Comparison of ENCODE assay signal across 10 mouse cellular contexts in the genomic region with DNA sequence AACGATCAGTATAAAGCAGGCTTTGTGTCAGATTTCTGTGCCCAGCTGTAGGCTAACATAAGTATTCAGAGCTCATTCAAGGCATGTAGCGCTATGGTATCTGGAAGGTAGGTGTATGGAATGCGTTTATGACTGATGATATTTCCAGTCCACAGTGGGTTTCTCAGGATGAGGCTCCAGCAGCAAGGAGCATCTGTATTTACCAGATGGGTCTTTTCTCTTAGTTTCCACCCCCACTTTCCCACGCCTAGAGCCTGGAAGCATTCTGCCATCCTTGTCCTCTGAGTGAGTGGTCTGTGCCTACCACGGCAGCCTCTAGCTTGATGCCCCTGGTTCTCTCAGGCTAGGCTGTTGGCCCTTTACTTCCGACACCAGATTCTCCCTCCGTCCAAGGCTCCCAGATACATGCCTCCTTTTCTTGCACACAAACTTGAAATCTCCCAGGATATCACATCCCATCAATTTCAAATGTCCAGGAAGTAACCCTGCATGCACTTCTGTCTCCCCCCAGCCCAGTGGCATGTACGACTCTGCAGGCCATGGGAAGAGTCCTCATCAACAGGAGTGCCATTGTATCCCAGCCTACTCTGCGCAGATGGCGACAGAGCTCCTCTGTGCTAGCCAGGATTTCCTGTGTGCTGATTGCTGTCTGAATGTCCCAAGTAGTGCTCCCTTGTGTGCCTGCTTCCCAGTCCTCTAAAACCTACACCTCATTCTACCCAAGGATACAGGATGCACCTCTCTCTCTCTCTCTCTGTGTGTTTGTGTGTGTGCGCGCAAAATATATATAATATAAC. TPM values are rescaled to one million over a fixed set of nuclear protein-coding genes. Genes with fewer than 3 reads are reported as not detected.
A peak's percentile ranks its signal among the peaks of the same experiment; 100 is the strongest.
DNase-seq lines count a peak whose midpoint lies in the region; TF ChIP-seq lines count a peak whose summit lies in the region.
"Had no signal": no experiment of that assay in that cellular context is flagged by ENCODE, and none has a peak within 500 bp of the region (broad histone marks: within the 10 kb centered on the region; RNA-seq: fewer than 3 reads in every experiment).

No protein-coding gene starts in this region.

- no peaks in the 10 kb centered on the region for H3K27me3 ChIP-seq in MEL (ENCODE audit: control insufficient read depth in 1 of 2, insufficient read depth in 2 of 2, low read length in 2 of 2)
- no peaks in the 10 kb centered on the region for H3K27me3 ChIP-seq in limb, embryonic 10.5 days (ENCODE audit: low read depth, poor library complexity, severe bottlenecking)
- H3K27me3 ChIP-seq in thymus, adult 2 months (ENCODE audit: control insufficient read depth, insufficient read depth, low read length) = no peaks in the 10 kb centered on the region

- H3K4me1 ChIP-seq in MEL (ENCODE audit: control insufficient read depth in 1 of 2, insufficient read depth in 2 of 2, low read length in 2 of 2) = peaks cover 22 to 44% of the 10 kb centered on the region in 2 experiments
- peaks cover 84% of the 10 kb centered on the region for H3K4me1 ChIP-seq in limb, embryonic 10.5 days
- peaks cover 41% of the 10 kb centered on the region for H3K4me1 ChIP-seq in thymus, adult 2 months (replicated peaks; ENCODE audit: control insufficient read depth, insufficient read depth, low read length)

- H3K4me3 ChIP-seq in layer of hippocampus, adult 2 months = no peak overlapping the region
- no peak overlapping the region for H3K4me3 ChIP-seq in MEL (ENCODE audit: control insufficient read depth in 1 of 2, insufficient read depth in 1 of 2, low read depth in 2 of 2, low read length in 2 of 2)
- H3K4me3 ChIP-seq in limb, embryonic 10.5 days = no peak overlapping the region
- H3K4me3 ChIP-seq in thymus, adult 2 months (ENCODE audit: control insufficient read depth, insufficient read depth, low read length) = no peak overlapping the region
- H3K4me3 ChIP-seq: liver, embryonic 13.5 days had no signal

- peak overlapping the region; percentile 56 for H3K27ac ChIP-seq in layer of hippocampus, adult 2 months
- peak overlapping the region; percentile 25; the same call in 1 of the 2 replicates for H3K27ac ChIP-seq in MEL (ENCODE audit: control insufficient read depth, low read depth, low read length)
- H3K27ac ChIP-seq in limb, embryonic 10.5 days = peak overlapping the region; percentile 48; the same call in 1 of the 2 replicates
- no peak overlapping the region for H3K27ac ChIP-seq in thymus, adult 2 months (ENCODE audit: control insufficient read depth, insufficient read depth, low read length)
- H3K27ac ChIP-seq: liver, embryonic 13.5 days had no signal

- no peak for TF ChIP-seq EP300 in MEL (IDR thresholded peaks at IDR 0.05; ENCODE audit: low read depth in 1 of 2, low read length in 2 of 2)

- no peak for TF ChIP-seq CTCF in layer of hippocampus, adult 2 months (conservative IDR thresholded peaks at IDR 0.05)
- TF ChIP-seq CTCF in MEL (IDR thresholded peaks at IDR 0.05 in 2 of 3, conservative IDR thresholded peaks at IDR 0.05 in 1 of 3; ENCODE audit: control insufficient read depth in 1 of 3, insufficient read depth in 1 of 3, low read depth in 2 of 3, low read length in 3 of 3, poor library complexity in 1 of 3, severe bottlenecking in 1 of 3) = no peak
- no peak for TF ChIP-seq CTCF in brain, embryonic 14.5 days (IDR thresholded peaks at IDR 0.05; ENCODE audit: borderline replicate concordance, extremely low read depth, insufficient read depth, insufficient read length)
- TF ChIP-seq CTCF in thymus, adult 2 months (IDR thresholded peaks at IDR 0.05; ENCODE audit: borderline replicate concordance, control insufficient read depth, extremely low read depth, insufficient read depth, low read length, poor library complexity) = no peak

- TF ChIP-seq RAD21 in MEL (IDR thresholded peaks at IDR 0.05; ENCODE audit: low read depth, low read length) = no peak

- no peak for DNase-seq in layer of hippocampus, adult 2 months (ENCODE audit: low spot score in 2 of 2)
- no peak for DNase-seq in layer of hippocampus, postnatal 10 days (ENCODE audit: low spot score in 2 of 2)
- no peak for DNase-seq in MEL (ENCODE audit: low read depth, low spot score)
- peak; percentile 55 for DNase-seq in brain, embryonic 14.5 days (ENCODE audit: low read depth)
- DNase-seq in limb, embryonic 10.5 days (ENCODE audit: low spot score) = no peak
- no peak for DNase-seq in thymus, adult 2 months
- no peak for DNase-seq in embryo, embryonic 9.5 days (ENCODE audit: extremely low spot score)
- DNase-seq: gastrocnemius, postnatal 25 days; kidney, postnatal 36 days had no signal

- no peak for TF ChIP-seq POLR2A in MEL (IDR thresholded peaks at IDR 0.05; ENCODE audit: control insufficient read depth in 1 of 2, insufficient read depth in 1 of 2, low read depth in 1 of 2, low read length in 2 of 2, poor library complexity in 1 of 2)
- no peak for TF ChIP-seq POLR2A in brain, embryonic 14.5 days (IDR thresholded peaks at IDR 0.05; ENCODE audit: borderline replicate concordance, extremely low read depth, insufficient read depth, insufficient read length, poor library complexity, severe bottlenecking)
- no peak for TF ChIP-seq POLR2A in thymus, adult 2 months (IDR thresholded peaks at IDR 0.05; ENCODE audit: control insufficient read depth, extremely low read depth, insufficient read depth, low read length, poor library complexity)

- no peaks in the 10 kb centered on the region for H3K9me3 ChIP-seq in MEL (replicated peaks; ENCODE audit: insufficient read depth, low read length)
- no peaks in the 10 kb centered on the region for H3K9me3 ChIP-seq in limb, embryonic 10.5 days (replicated peaks)
- H3K9me3 ChIP-seq: liver, embryonic 13.5 days had no signal

- 91% methylated on average over 12 of the region's 12 CpGs for WGBS in limb, embryonic 10.5 days
- 93% methylated on average over 12 of the region's 12 CpGs for WGBS in thymus, adult 2 months

- peaks cover 0 to 37% of the 10 kb centered on the region in 2 experiments; a peak in 2 of 4 replicates for H3K36me3 ChIP-seq in MEL (ENCODE audit: control insufficient read depth in 1 of 2, insufficient read depth in 2 of 2, low read length in 2 of 2)
- peaks cover 5% of the 10 kb centered on the region for H3K36me3 ChIP-seq in limb, embryonic 10.5 days
- H3K36me3 ChIP-seq in thymus, adult 2 months (ENCODE audit: control insufficient read depth, insufficient read depth, low read length) = no peaks in the 10 kb centered on the region
- H3K36me3 ChIP-seq: liver, embryonic 13.5 days had no signal

- H3K79me2 ChIP-seq in MEL (ENCODE audit: control insufficient read depth, insufficient read depth, low read length, poor library complexity) = no peaks in the 10 kb centered on the region

- no peak overlapping the region for H3K9ac ChIP-seq in MEL (ENCODE audit: control insufficient read depth, low read depth, low read length, poor library complexity, severe bottlenecking)
- H3K9ac ChIP-seq: liver, embryonic 13.5 days had no signal

TF ChIP-seq in MEL, 35 proteins besides CTCF, POLR2A, EP300 and RAD21:
- TF ChIP-seq TCF12 (IDR thresholded peaks at IDR 0.05; ENCODE audit: low read depth, low read length) (no peak), SMC3 (IDR thresholded peaks at IDR 0.05; ENCODE audit: low read depth, low read length) (no peak), ZC3H11A (IDR thresholded peaks at IDR 0.05; ENCODE audit: low read depth, low read length) (no peak), GABPA (IDR thresholded peaks at IDR 0.05; ENCODE audit: low read depth, low read length) (no peak), ELF1 (IDR thresholded peaks at IDR 0.05; ENCODE audit: low read depth, low read length) (no peak), USF2 (IDR thresholded peaks at IDR 0.05; ENCODE audit: borderline replicate concordance in 1 of 2, insufficient read depth in 1 of 2, low read depth in 1 of 2, low read length in 2 of 2) (no peak), HCFC1 (IDR thresholded peaks at IDR 0.05; ENCODE audit: low read depth, low read length) (no peak)
TF ChIP-seq in MEL: peak in this region for 0.

RNA-seq across cellular contexts. Expression of gene Cuedc1, which starts 48.6 kb away (rescaled TPM):
- 10 to 100 TPM; 31.1 to 35.3 TPM for total RNA-seq in layer of hippocampus, adult 2 months (2021)
- 10 to 100 TPM; 42.0 to 45.7 TPM for total RNA-seq in layer of hippocampus, postnatal 10 days (2021)
- total RNA-seq in MEL (2012; rRNA removed) = 1.0 and 1.1 TPM in 2 replicates
- 1 to 10 TPM in 1 of 2 experiments, not detected in 1; 4.8 TPM for polyA plus RNA-seq in MEL (2012; ENCODE audit: insufficient read depth in 1 of 2, insufficient read length in 2 of 2, low read depth in 1 of 2, low replicate concordance in 2 of 2, missing spikeins in 1 of 2)
- polyA plus RNA-seq in brain, embryonic 14.5 days (2012; rRNA removed) = 33.1 and 53.2 TPM in 2 replicates
- polyA plus RNA-seq in limb, embryonic 10.5 days (2016; fragmentation: Nextera tagmentation; extraction: Ambion mirVana) = 15.0 and 22.6 TPM in 2 replicates
- polyA plus RNA-seq in thymus, adult 2 months (2012; rRNA removed) = 13.8 and 15.5 TPM in 2 replicates

RNA-seq across cellular contexts. Expression of gene Mrps23, which starts 57.7 kb away (rescaled TPM):
- 10 to 100 TPM; 64.9 to 65.6 TPM for total RNA-seq in layer of hippocampus, adult 2 months (2021)
- total RNA-seq in layer of hippocampus, postnatal 10 days (2021) = 10 to 100 TPM; 62.3 to 64.5 TPM
- total RNA-seq in MEL (2012; rRNA removed) = 362 and 381 TPM in 2 replicates
- polyA plus RNA-seq in MEL (2012; ENCODE audit: insufficient read depth in 1 of 2, insufficient read length in 2 of 2, low read depth in 1 of 2, low replicate concordance in 2 of 2, missing spikeins in 1 of 2) = 100 to 1,000 TPM in 1 of 2 experiments, not detected in 1; 190 TPM
- 74.9 and 79.0 TPM in 2 replicates for polyA plus RNA-seq in brain, embryonic 14.5 days (2012; rRNA removed)
- polyA plus RNA-seq in limb, embryonic 10.5 days (2016; fragmentation: Nextera tagmentation; extraction: Ambion mirVana) = 57.9 and 68.1 TPM in 2 replicates
- 41.6 and 47.6 TPM in 2 replicates for polyA plus RNA-seq in thymus, adult 2 months (2012; rRNA removed)
